Mouse (Mus musculus) urinary bladder, postnatal 10 days (tissue): ENCODE data around the gene Gm17349.

Source experiments
- DNase-seq: peaks from one replicate; pipeline ENCODE4 v3.0.0; 2022; ENCODE audit warnings: low spot score

Gm17349 gene

GRCm38 (mm10) chr15:99661121-99661830 is 44.0 kb downstream of the Gm17349 start:
- no peak for DNase-seq

- DNase-seq = no peak
These were observed 46.9 kb downstream of the Gm17349 start for GRCm38 (mm10) chr15:99658437-99658836.

- DNase-seq = no peak
These were observed 49.3 kb downstream of the Gm17349 start for GRCm38 (mm10) chr15:99655956-99656355.

GRCm38 (mm10) chr15:99653876-99654275 is 51.4 kb downstream of the Gm17349 start:
- no peak for DNase-seq

GRCm38 (mm10) chr15:99653291-99653690 is 52.0 kb downstream of the Gm17349 start:
- no peak for DNase-seq
